Mouse (Mus musculus) limb, embryonic 14.5 days (tissue): ENCODE data around the gene Cd151. TPM values are rescaled to one million over a fixed set of nuclear protein-coding genes. Genes with fewer than 3 reads are reported as not detected.

Source experiments
- ATAC-seq: fragments of 200-750 bp; cut with Nextera tagmentation; 2 replicates; pipeline ENCODE4 v1.8.0; 2017; ENCODE audit warnings: low read depth, moderate number of reproducible peaks, moderate TSS enrichment; ENCODE audit not compliant: low FRiP score
- DNase-seq: peaks from one replicate; pipeline ENCODE4 v3.0.0-alpha.2; 2015; ENCODE audit warnings: low spot score
- H3K27ac ChIP-seq: fragments of 300-500 bp; sonication (generic); replicated peaks from 2 replicates; pipeline ENCODE4 v1.5.1; 2014; ENCODE audit warnings: low read depth, mild to moderate bottlenecking, low read length, moderate library complexity, mixed read lengths
- H3K27me3 ChIP-seq: fragments of 300-500 bp; sonication (generic); 2 replicates; pipeline ENCODE4 v1.6.1; 2014; ENCODE audit warnings: low read length, mixed read lengths; ENCODE audit not compliant: control insufficient read depth, insufficient read depth
- H3K36me3 ChIP-seq: fragments of 300-500 bp; sonication (generic); 2 replicates; pipeline ENCODE4 v1.6.1; 2014; ENCODE audit warnings: mild to moderate bottlenecking, low read length, moderate library complexity, mixed read lengths; ENCODE audit not compliant: control insufficient read depth, insufficient read depth
- H3K4me1 ChIP-seq: fragments of 300-500 bp; sonication (generic); 2 replicates; pipeline ENCODE4 v1.6.1; 2014; ENCODE audit warnings: antibody characterized with exemption, low read length, mixed read lengths; ENCODE audit not compliant: control insufficient read depth, insufficient read depth
- H3K4me2 ChIP-seq: fragments of 300-500 bp; sonication (generic); replicated peaks from 2 replicates; pipeline ENCODE4 v1.6.1; 2014; ENCODE audit warnings: low read depth, mild to moderate bottlenecking, low read length, moderate library complexity; ENCODE audit not compliant: severe bottlenecking
- H3K4me3 ChIP-seq: fragments of 300-500 bp; sonication (generic); replicated peaks from 2 replicates; pipeline ENCODE4 v1.5.1; 2014; ENCODE audit warnings: low read length
- H3K9ac ChIP-seq: fragments of 300-500 bp; sonication (generic); 2 replicates; pipeline ENCODE4 v1.6.1; 2014; ENCODE audit warnings: mild to moderate bottlenecking, low read depth, low read length, moderate library complexity; ENCODE audit not compliant: severe bottlenecking
- H3K9me3 ChIP-seq: fragments of 300-500 bp; sonication (generic); 2 replicates; pipeline ENCODE4 v1.6.1; 2016; ENCODE audit warnings: low read length; ENCODE audit not compliant: control insufficient read depth
- POLR2A ChIP-seq: fragments of 200-500 bp; IDR thresholded peaks from 2 replicates; pipeline ENCODE4 v1.8.0; 2012; ENCODE audit warnings: inconsistent platforms, mild to moderate bottlenecking, moderate library complexity, borderline replicate concordance; ENCODE audit not compliant: insufficient read depth, insufficient read length; ENCODE audit errors: extremely low read depth
- WGBS: fragments of 180-500 bp; shearing (Covaris S2); extraction: QIAGEN DNeasy Blood & Tissue Kit; methylation state at CpG from one replicate; pipeline ENCODE4 v1.1.7; 2014; 5-methylcytosine and 5-hydroxymethylcytosine counted together
- polyA plus RNA-seq, 2 experiments: library from polyadenylated mRNA; depleted of rRNA in 1 of 2; stranded (reverse) in 1 of 2; unstranded in 1 of 2; fragments of >200 nt; fragmentation: Nextera tagmentation in 1 of 2; extraction: Ambion mirVana in 1 of 2; gene quantifications; 2 replicates each; pipeline versions ENCODE4 v1.2.1 to v1.2.3; 2012 to 2014

Gene Cd151
- polyA plus RNA-seq, 2 experiments, result 44.4 to 100 TPM

DNA sequence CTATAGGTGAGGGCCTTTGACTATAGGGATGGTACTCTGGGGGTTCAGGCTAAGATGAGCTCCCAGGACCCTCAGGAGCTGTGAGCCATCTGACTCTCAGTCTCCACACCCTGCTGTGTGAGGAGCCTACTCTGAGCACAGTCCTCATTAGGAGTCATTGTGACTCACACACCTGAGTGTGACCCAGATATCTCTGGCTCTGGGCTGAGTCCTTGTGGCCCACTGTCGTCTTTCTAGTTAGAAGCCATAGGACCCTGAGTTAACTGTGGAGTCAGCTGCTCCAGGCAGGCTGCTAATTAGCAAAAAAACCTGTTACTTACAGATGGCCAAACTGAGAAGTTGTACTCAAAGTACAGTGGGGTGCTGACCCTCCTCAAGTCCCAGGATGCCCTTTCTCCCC is 26.5 kb downstream of the Cd151 start:
- DNase-seq (no peak), ATAC-seq (no peak)
- WGBS, result 80% methylated on average over 1 of the region's 1 CpGs
- peaks cover 28% of the 10 kb centered on the region for H3K36me3 ChIP-seq
- no peak overlapping the region for H3K27ac ChIP-seq
- TF ChIP-seq POLR2A, result no peak
- H3K4me1 ChIP-seq, result no peaks in the 10 kb centered on the region
- H3K4me3 ChIP-seq, result no peak overlapping the region
- H3K4me2 ChIP-seq, result no peak overlapping the region
- no peak overlapping the region for H3K9ac ChIP-seq
- no peaks in the 10 kb centered on the region for H3K9me3 ChIP-seq
- H3K27me3 ChIP-seq, result no peaks in the 10 kb centered on the region

DNA sequence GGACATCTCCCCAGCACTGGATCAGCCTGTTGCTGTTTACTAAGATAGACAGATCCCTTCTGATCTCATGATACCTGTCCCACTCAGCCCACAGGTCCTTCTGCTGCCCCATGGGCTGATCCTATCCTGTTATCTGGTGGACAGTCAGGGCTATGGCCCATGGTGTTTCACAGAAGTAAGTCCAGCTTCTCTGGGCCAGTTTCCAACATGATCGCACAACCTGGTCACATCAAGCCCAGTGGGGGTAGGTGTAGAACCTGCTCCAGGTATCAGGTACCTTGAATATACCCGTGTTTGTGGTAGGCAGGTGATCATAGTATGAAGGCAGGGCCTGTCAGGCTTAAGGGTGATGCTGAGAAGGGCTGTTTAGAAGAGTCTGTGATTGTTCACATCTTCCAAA is 28.2 kb downstream of the Cd151 start:
- no peak overlapping the region for H3K9ac ChIP-seq
- TF ChIP-seq POLR2A, result no peak
- H3K27ac ChIP-seq, result no peak overlapping the region
- H3K4me3 ChIP-seq, result no peak overlapping the region
- H3K9me3 ChIP-seq, result no peaks in the 10 kb centered on the region
- ATAC-seq (no peak), DNase-seq (no peak)
- H3K27me3 ChIP-seq, result no peaks in the 10 kb centered on the region
- peaks cover 37% of the 10 kb centered on the region for H3K36me3 ChIP-seq
- H3K4me2 ChIP-seq, result no peak overlapping the region
- H3K4me1 ChIP-seq, result no peaks in the 10 kb centered on the region
- 87% methylated on average over 2 of the region's 2 CpGs for WGBS

DNA sequence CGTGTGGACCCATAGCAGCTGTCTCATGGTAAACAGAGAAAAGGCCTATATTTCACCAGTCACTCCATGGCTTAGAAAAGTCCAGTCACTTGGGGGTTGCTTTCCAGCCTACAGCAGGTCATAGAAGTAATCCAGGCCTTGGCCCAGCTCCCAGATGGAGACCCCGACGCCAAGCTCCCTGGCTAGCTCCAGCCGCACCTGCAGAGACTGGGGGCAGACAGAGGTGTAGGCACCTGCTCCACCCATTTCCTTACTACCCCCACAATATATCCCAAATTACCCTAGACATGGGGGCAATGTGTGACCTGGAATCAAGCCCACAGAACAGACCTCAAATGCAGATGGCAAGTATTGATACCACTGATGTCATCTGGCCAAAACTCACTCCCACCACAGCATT is 28.7 kb downstream of the Cd151 start:
- H3K27me3 ChIP-seq, result no peaks in the 10 kb centered on the region
- TF ChIP-seq POLR2A, result no peak
- H3K9me3 ChIP-seq, result no peaks in the 10 kb centered on the region
- H3K9ac ChIP-seq, result no peak overlapping the region
- no peak overlapping the region for H3K4me3 ChIP-seq
- 79% methylated on average over 4 of the region's 4 CpGs for WGBS
- H3K27ac ChIP-seq, result no peak overlapping the region
- no peak for DNase-seq
- no peak overlapping the region for H3K4me2 ChIP-seq
- ATAC-seq, result no peak
- no peaks in the 10 kb centered on the region for H3K4me1 ChIP-seq
- peaks cover 33% of the 10 kb centered on the region for H3K36me3 ChIP-seq

DNA sequence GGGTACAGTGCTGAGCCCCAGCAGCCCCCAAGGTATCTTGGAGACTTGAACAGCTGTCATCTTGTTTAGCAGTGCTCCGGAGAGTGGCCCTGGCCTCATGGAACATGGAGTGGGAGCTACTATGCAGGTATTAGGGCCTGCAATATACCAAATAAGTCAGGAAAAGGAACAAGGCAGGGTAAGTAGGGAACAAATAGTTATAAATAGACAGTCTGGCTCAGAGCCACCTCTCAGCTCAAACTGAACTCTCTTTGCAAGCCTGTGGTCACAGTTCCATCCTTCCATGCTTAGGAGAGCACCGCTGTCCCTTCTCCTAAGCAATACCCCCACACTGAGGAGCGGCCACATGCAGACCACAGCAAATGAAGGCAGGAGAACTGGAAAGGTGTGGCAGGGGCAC is 30.4 kb downstream of the Cd151 start:
- Histone ChIP-seq H3K36me3 (peaks cover 20% of the 10 kb centered on the region), H3K27ac (no peak overlapping the region), H3K4me1 (no peaks in the 10 kb centered on the region), H3K27me3 (no peaks in the 10 kb centered on the region), H3K9ac (no peak overlapping the region), H3K4me3 (no peak overlapping the region), H3K4me2 (no peak overlapping the region), H3K9me3 (no peaks in the 10 kb centered on the region)
- DNase-seq (no peak), ATAC-seq (no peak)
- no peak for TF ChIP-seq POLR2A
- 89% methylated on average over 3 of the region's 3 CpGs for WGBS

DNA sequence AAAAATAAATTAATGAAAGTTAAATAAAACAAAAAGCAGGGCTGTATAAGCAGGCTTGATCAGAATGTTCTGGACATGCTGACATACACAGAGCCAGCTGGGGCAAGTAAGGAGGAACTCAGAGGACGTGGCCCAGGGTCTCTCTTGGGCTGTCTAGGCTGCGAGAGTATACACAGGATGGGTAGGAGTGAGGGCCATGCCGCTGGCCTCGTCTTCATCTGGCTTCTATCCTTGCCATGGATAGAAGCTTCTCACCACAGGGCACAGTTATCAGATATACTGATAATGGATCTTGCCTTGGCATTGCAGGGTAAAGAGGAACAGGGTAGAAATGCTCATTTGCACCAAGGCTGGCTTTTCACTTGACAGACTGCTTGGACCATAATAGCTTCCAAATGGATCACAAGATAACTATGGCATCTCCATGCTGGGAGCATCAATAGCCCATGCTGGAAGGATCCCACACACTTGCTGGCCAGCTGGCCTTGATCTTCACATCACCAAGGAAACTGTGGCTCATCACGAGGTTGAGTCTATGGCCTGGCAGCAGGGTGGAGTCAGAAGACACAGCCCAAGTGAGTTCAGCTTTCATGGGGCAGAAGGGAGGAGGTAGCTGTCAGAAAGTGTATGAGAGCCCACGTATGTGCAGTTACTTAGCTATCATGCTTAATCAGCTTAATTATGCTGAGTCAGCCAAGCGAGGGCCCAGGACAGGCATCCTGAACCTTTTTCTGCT is 34.8 kb downstream of the Cd151 start:
- Histone ChIP-seq H3K4me3 (no peak overlapping the region), H3K27me3 (no peaks in the 10 kb centered on the region), H3K4me2 (no peak overlapping the region), H3K27ac (no peak overlapping the region), H3K9ac (no peak overlapping the region), H3K9me3 (no peaks in the 10 kb centered on the region), H3K36me3 (peaks cover 9% of the 10 kb centered on the region), H3K4me1 (no peaks in the 10 kb centered on the region)
- 89% methylated on average over 7 of the region's 7 CpGs for WGBS
- DNase-seq (no peak), ATAC-seq (no peak)
- TF ChIP-seq POLR2A, result no peak
